Mouse (Mus musculus) induced T-regulatory cell, adult 2 months (primary cell): ENCODE data around the gene Bcl2l11.

ENCODE experiments used
- DNase-seq: peaks from one replicate; pipeline ENCODE4 v3.0.0-alpha.2; 2012; ENCODE audit warnings: low read depth

Gene Bcl2l11

DNA sequence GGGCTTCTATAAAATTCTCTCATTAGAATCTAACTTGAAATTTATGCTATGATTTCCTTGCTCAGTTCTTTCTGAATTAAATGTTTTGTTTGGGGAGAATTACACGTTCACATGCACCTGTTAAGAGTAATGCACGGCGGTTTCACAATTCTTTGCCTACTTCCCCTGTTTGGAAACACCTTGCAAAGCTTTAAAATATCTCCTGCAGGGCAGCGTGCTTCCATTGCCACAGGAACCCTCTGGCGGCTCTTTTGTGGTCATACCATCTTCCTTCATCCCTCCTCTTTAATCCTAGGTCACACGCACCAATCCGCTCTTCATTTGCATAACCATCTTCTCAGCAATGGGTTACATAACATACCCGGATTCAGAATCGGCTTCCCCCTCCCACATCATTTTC, 14.3 kb upstream of the Bcl2l11 start:
- DNase-seq = no peak

DNA sequence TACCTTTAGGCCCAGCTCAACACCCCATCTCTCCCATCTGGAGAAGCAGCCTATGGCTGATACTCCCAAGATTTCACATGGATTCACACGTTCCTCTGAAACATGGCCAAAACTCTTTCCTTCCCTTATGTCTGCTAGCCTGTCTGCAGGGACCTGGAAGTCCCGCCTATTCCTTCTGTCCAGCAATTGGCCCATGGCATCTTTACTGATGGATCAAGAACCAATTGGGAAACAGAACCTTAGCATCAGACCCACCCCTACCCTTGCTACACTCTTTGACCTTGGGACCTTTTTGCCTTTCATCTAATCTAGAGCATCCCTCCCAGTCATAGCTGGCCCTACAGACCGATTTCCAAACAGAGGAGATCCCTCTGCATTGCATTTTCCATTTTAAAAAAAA, 11.2 kb upstream of the Bcl2l11 start:
- DNase-seq = no peak

DNA sequence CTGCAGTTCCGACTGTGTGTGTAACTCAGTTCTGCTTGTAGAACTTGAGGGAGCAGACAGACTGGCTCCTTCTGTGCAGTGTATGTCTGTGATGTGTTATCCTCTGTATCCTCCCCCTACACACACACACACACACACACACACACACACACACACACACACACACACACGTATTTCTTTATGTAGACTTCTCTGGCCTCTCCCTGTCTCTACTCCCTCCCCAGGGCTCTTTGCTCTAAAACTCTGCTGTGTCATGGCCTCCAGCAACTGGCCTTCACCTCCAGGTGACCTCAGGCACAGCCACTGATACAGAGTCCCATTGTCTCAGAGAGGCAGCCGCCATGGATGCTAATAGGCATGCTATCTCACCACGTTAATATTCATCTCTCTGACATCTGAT, 10.3 kb upstream of the Bcl2l11 start:
- DNase-seq = no peak

- DNase-seq = peak; percentile 76
Observed at GRCm38 (mm10) chr2:128117605-128118004, 8.2 kb upstream of the Bcl2l11 start.

GRCm38 (mm10) chr2:128118971-128119370, 6.9 kb upstream of the Bcl2l11 start:
- no peak for DNase-seq

GRCm38 (mm10) chr2:128122491-128122890, 3.3 kb upstream of the Bcl2l11 start:
- DNase-seq = peak; percentile 81

DNA sequence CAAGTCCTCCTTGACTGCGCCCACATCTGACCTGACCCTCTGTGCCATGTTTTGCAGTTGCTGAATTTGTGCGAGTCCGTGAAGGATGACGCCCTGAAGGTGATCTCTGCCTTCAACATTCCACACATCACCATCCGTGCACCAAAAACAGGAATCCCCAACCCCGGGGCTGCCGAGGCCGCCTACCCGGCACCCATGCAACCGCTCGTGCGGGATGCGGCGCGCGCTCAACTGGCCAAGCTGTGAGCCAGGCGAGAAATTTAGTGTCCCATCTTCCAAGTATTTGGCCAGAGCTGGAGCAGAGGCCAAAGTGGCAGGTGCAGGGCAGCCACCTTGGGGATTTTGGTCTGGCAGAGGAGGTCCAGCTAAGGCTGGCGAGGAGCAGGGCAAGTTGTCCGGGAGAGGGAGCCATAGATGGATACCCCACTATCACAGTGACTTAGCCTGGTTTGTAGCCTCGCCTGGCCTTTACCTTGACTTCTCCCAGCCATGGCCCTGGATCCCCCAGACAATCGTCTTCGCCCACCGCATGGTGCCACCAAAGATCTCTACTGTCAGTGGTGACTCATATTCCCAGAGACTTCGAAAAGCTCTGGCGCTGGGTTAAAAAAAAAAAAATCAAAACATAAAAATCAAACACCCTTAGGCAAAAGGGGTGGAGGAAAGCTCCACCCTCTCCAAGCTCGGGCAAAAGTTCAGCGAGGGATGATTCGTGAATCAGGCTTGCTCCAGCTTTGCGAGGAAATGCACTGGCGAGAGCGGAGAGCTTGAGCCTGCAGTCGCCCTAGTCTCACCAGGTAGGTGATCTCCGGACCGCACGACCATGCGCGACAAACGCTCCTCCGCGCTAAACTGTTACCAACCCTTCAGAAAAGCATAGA, 2.7 kb upstream of the Bcl2l11 start:
- peak; percentile 52 for DNase-seq

DNA sequence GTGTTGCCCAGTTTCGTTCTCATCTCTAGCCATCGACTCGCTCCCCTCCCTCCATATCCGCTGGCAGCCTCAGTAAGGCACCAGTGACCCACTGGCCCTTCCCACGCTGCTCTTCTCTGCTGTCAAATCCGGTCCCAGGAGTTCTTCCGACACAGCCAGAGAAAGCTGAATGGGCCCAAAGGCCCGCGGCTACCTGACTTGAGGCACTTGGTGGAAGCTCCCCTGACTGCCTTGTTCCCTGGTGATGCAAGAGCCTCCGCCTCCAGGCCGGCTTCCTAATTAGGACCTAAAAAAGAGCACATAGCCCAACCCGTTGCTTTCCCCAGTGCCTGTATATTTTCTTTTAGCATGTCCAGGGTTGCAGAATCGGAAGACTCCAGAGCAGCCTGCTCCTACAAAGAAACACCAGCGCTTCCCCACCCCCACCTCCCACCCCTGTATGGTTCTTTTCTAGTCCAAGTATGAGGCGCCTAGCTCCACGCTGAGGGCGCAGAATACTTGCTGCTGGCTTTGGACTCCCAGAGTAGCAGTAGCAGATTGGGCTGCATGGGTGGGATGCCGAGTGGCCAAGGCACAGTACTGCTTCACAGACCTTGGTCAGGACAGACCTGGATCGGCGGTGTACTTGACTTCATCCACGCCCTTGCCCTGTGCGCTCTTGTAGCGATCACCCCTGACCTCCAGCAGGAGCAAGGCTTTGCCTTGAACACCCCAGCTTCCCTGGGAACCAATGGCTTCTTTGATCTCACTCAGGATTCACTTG, 1.7 kb upstream of the Bcl2l11 start:
- DNase-seq = peak; percentile 55

- peak; percentile 52 for DNase-seq
Observed at GRCm38 (mm10) chr2:128124693-128125092, 1.1 kb upstream of the Bcl2l11 start.

DNA sequence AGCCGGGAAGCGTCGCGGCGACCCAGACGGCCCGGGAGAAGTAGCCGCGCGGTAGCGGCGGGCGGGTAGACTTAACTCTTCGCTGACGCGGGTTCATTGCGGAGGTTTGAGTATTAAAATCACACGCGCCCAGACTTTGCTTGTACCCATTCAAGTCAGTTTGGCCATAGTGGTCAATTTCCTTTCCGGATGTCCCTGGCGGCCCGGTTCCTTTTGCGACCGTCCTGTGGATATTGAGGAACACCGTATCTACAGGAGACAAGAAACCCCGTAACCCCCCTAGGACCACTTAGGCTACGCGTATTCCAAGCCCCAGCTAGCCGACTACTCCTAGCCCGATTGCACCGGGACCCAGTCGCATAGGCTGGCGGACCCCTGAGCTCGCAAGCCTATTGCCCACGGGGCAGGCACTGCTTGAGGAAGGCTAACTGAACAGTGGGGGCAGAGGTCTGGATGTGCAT, 783 bp downstream of the Bcl2l11 start:
- DNase-seq = peak; percentile 61

GRCm38 (mm10) chr2:128127121-128127671, 1.4 kb downstream of the Bcl2l11 start:
- DNase-seq = peak; percentile 93

- peak; percentile 72 for DNase-seq
Observed at GRCm38 (mm10) chr2:128127691-128128292, 2.0 kb downstream of the Bcl2l11 start.

DNA sequence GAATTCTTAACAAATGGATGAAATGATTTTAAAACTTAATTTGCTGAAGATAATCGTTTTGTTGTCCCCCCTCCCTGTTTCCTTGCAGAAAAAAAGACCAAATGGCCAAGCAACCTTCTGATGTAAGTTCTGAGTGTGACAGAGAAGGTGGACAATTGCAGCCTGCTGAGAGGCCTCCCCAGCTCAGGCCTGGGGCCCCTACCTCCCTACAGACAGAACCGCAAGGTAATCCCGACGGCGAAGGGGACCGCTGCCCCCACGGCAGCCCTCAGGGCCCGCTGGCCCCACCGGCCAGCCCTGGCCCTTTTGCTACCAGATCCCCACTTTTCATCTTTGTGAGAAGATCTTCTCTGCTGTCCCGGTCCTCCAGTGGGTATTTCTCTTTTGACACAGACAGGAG, 2.7 kb downstream of the Bcl2l11 start:
- no peak for DNase-seq

- no peak for DNase-seq
Observed at GRCm38 (mm10) chr2:128131503-128131902, 5.7 kb downstream of the Bcl2l11 start.

GRCm38 (mm10) chr2:128132635-128133034, 6.8 kb downstream of the Bcl2l11 start:
- DNase-seq = no peak

GRCm38 (mm10) chr2:128133865-128134264, 8.0 kb downstream of the Bcl2l11 start:
- no peak for DNase-seq

DNA sequence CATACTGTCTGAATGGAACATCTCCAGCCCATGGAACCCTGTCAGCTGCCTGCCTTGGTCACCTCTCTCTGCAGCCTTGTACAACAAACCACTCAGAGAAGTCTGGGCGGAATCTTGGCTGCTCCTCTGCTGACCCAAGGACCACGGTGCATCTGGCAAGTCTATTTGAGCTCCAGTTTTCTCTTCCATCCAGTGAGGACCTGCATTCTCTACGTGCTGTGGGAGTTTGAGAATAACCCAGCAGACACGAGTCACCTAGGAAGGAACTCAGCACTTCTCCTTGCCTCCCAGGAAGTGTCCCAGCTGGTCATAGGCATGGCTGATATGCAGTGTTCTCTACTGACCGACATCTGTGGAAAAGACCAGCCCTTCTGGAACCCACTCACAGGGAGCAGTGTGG, 8.6 kb downstream of the Bcl2l11 start:
- no peak for DNase-seq

- DNase-seq = no peak
Observed at GRCm38 (mm10) chr2:128134948-128135347, 9.1 kb downstream of the Bcl2l11 start.

- DNase-seq = no peak
Observed at GRCm38 (mm10) chr2:128136769-128137433, 11.1 kb downstream of the Bcl2l11 start.

GRCm38 (mm10) chr2:128137480-128138276, 11.8 kb downstream of the Bcl2l11 start:
- DNase-seq = no peak

DNA sequence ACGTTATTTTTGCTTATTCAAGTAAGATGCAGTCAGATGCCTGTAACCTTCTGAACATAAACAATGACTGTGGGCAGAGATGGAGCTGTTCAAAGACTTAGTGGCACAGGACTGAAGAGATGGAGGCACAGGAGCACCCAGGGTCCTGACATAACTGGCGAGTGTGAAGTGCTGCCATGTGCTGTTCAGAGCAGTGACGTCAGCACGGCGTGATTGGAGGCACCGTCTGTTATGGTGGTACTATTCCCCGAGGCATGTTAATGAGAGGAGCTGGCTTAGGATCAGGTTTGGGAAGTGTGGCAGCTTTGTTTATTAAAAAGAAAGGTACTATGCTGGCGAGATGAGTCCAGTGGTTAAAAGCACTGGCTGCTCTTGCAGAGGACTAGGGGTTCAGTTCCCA, 13.1 kb downstream of the Bcl2l11 start:
- no peak for DNase-seq
